ENCODE assay signal across 22 mouse cellular contexts in genomic region chr14:62755095-62755640, GRCm38 (mm10). TPM values are rescaled to one million over a fixed set of nuclear protein-coding genes. Genes with fewer than 3 reads are reported as not detected.
DNase-seq lines count a peak whose midpoint lies in the region; ATAC-seq and TF ChIP-seq lines count a peak whose summit lies in the region.
"Had no signal": no experiment of that assay in that cellular context is flagged by ENCODE, and none has a peak within 500 bp of the region (broad histone marks: within the 10 kb centered on the region; RNA-seq: fewer than 3 reads in every experiment).

No protein-coding gene starts in this region.

- no peak for TF ChIP-seq CTCF in liver, embryonic 14.5 days (IDR thresholded peaks at IDR 0.05; ENCODE audit: low read depth)
- no peak for TF ChIP-seq CTCF in cerebellum, adult 2 months (IDR thresholded peaks at IDR 0.05; ENCODE audit: borderline replicate concordance, insufficient read depth, low read depth, low read length)

- peak overlapping the region; percentile 55; the same call in 1 of the 2 replicates for H3K27ac ChIP-seq in liver, embryonic 11.5 days (ENCODE audit: low read depth, low read length)
- H3K27ac ChIP-seq in liver, embryonic 14.5 days = peak overlapping the region; percentile 53
- H3K27ac ChIP-seq in cerebellum, adult 2 months (ENCODE audit: insufficient read depth, low read length) = no peak overlapping the region
- H3K27ac ChIP-seq in embryonic facial prominence, embryonic 10.5 days (replicated peaks) = no peak overlapping the region
- H3K27ac ChIP-seq: embryonic facial prominence, embryonic 12.5 days; forebrain, embryonic 15.5 days; heart, embryonic 10.5 days; hindbrain, embryonic 12.5 days had no signal

- no peaks in the 10 kb centered on the region for H3K27me3 ChIP-seq in liver, embryonic 11.5 days (replicated peaks; ENCODE audit: control insufficient read depth, insufficient read depth, low read length)
- H3K27me3 ChIP-seq in liver, embryonic 14.5 days (ENCODE audit: control insufficient read depth, insufficient read depth, low read length) = no peaks in the 10 kb centered on the region
- H3K27me3 ChIP-seq in cerebellum, adult 2 months (ENCODE audit: control insufficient read depth, insufficient read depth, low read length) = no peaks in the 10 kb centered on the region
- H3K27me3 ChIP-seq in embryonic facial prominence, embryonic 10.5 days (replicated peaks; ENCODE audit: low read depth, poor library complexity, severe bottlenecking) = no peaks in the 10 kb centered on the region
- H3K27me3 ChIP-seq: embryonic facial prominence, embryonic 12.5 days; forebrain, embryonic 15.5 days; hindbrain, embryonic 12.5 days had no signal

- no peak overlapping the region for H3K9ac ChIP-seq in liver, embryonic 11.5 days (ENCODE audit: low read depth, low read length)
- H3K9ac ChIP-seq in liver, embryonic 14.5 days (replicated peaks) = no peak overlapping the region; the same call in 1 of the 2 replicates
- H3K9ac ChIP-seq: embryonic facial prominence, embryonic 12.5 days; forebrain, embryonic 15.5 days; hindbrain, embryonic 12.5 days had no signal

- no peak for ATAC-seq in liver, embryonic 11.5 days (replicated peaks; ENCODE audit: low FRiP score)
- ATAC-seq in liver, embryonic 14.5 days (ENCODE audit: insufficient read depth) = no peak
- ATAC-seq: forebrain, embryonic 15.5 days; hindbrain, embryonic 16.5 days; inflammation-experienced regulatory T-cells, adult 6 months had no signal

- H3K4me3 ChIP-seq in liver, embryonic 11.5 days (ENCODE audit: low read depth, low read length) = no peak overlapping the region
- no peak overlapping the region for H3K4me3 ChIP-seq in liver, embryonic 14.5 days (ENCODE audit: insufficient read depth in 1 of 2, low read depth in 2 of 2, low read length in 2 of 2)
- no peak overlapping the region for H3K4me3 ChIP-seq in cerebellum, adult 2 months (replicated peaks; ENCODE audit: insufficient read depth, low read depth, low read length)
- no peak overlapping the region for H3K4me3 ChIP-seq in embryonic facial prominence, embryonic 10.5 days
- H3K4me3 ChIP-seq: embryonic facial prominence, embryonic 12.5 days; forebrain, embryonic 15.5 days; heart, embryonic 10.5 days; hindbrain, embryonic 12.5 days had no signal

- peaks cover 6% of the 10 kb centered on the region; the same call in 1 of the 2 replicates for H3K36me3 ChIP-seq in liver, embryonic 11.5 days (ENCODE audit: control insufficient read depth, insufficient read depth, low read length)
- H3K36me3 ChIP-seq in liver, embryonic 14.5 days (replicated peaks; ENCODE audit: control insufficient read depth, insufficient read depth, low read depth) = peaks cover 19% of the 10 kb centered on the region
- H3K36me3 ChIP-seq in embryonic facial prominence, embryonic 10.5 days (replicated peaks) = peaks cover 68% of the 10 kb centered on the region

- DNase-seq in liver, embryonic 11.5 days (ENCODE audit: low spot score) = no peak
- DNase-seq in liver (no peak), MEL-GATA-1-ER (ENCODE audit: extremely low read depth, low read depth) (peak; percentile 37)
- DNase-seq in liver, embryonic 14.5 days (ENCODE audit: low read depth in 3 of 3, low spot score in 3 of 3) = no peak
- DNase-seq in T-cell, adult 2 months (ENCODE audit: low spot score) = no peak
- no peak for DNase-seq in cerebellum, adult 2 months
- DNase-seq in embryonic facial prominence, embryonic 10.5 days (ENCODE audit: low spot score) = no peak
- DNase-seq: adrenal gland, postnatal 14 days; cerebellum, adult 8-10 months; cerebellum, postnatal 14 days; embryo, embryonic 11 days; gastrocnemius, postnatal 10 days; heart, adult 18-20 months; heart, postnatal 10 days; heart, postnatal 4 days had no signal

- peak overlapping the region; percentile 5; the same call in 1 of the 2 replicates for H3K4me2 ChIP-seq in liver, embryonic 11.5 days
- peak overlapping the region; percentile 41 for H3K4me2 ChIP-seq in liver, embryonic 14.5 days (ENCODE audit: low read depth)
- H3K4me2 ChIP-seq: embryonic facial prominence, embryonic 12.5 days; forebrain, embryonic 15.5 days; hindbrain, embryonic 12.5 days had no signal

- 0 out of 2 replicates have a peak, but pooled peaks have one; percentile 7 for TF ChIP-seq EP300 in liver, embryonic 14.5 days (IDR thresholded peaks at IDR 0.05; ENCODE audit: low read depth)

- H3K4me1 ChIP-seq in liver, embryonic 11.5 days (replicated peaks; ENCODE audit: control insufficient read depth, insufficient read depth, low read length) = peaks cover 13% of the 10 kb centered on the region
- peaks cover 22 to 28% of the 10 kb centered on the region in 2 experiments for H3K4me1 ChIP-seq in liver, embryonic 14.5 days (replicated peaks; ENCODE audit: control insufficient read depth in 2 of 2, insufficient read depth in 2 of 2, low read length in 1 of 2)
- peaks cover 3% of the 10 kb centered on the region; the same call in 1 of the 2 replicates for H3K4me1 ChIP-seq in cerebellum, adult 2 months (ENCODE audit: control insufficient read depth, insufficient read depth, low read length)
- peaks cover 6% of the 10 kb centered on the region; the same call in 1 of the 2 replicates for H3K4me1 ChIP-seq in embryonic facial prominence, embryonic 10.5 days
- H3K4me1 ChIP-seq: embryonic facial prominence, embryonic 12.5 days had no signal

- 80% methylated on average over 1 of the region's 1 CpGs for WGBS in liver, embryonic 11.5 days
- WGBS in liver, embryonic 14.5 days (ENCODE audit: insufficient replicate concordance) = 50% methylated on average over 1 of the region's 1 CpGs
- WGBS in cerebellum, adult 2 months = 93% methylated on average over 1 of the region's 1 CpGs
- WGBS in embryonic facial prominence, embryonic 10.5 days = 91% methylated on average over 1 of the region's 1 CpGs

- TF ChIP-seq POLR2A in cerebellum, adult 2 months (IDR thresholded peaks at IDR 0.05; ENCODE audit: borderline replicate concordance, insufficient read depth, low read length) = no peak

- H3K9me3 ChIP-seq in liver, embryonic 11.5 days (ENCODE audit: control insufficient read depth, low read length) = no peaks in the 10 kb centered on the region
- H3K9me3 ChIP-seq in liver, embryonic 14.5 days (ENCODE audit: control insufficient read depth, low read length) = no peaks in the 10 kb centered on the region
- no peaks in the 10 kb centered on the region for H3K9me3 ChIP-seq in embryonic facial prominence, embryonic 10.5 days
- H3K9me3 ChIP-seq: embryonic facial prominence, embryonic 12.5 days; forebrain, embryonic 15.5 days; G1E; heart, embryonic 10.5 days; hindbrain, embryonic 12.5 days had no signal

RNA-seq across cellular contexts. Expression of gene Ints6, which starts 5.8 kb away (rescaled TPM):
- 30.1 and 32.2 TPM in 2 replicates for polyA plus RNA-seq in liver, embryonic 11.5 days (2014; fragmentation: Nextera tagmentation; extraction: Ambion mirVana)
- polyA plus RNA-seq in liver, embryonic 14.5 days (2012; rRNA removed) = 4.8 and 8.1 TPM in 2 replicates
- polyA plus RNA-seq in liver, embryonic 14.5 days (2014; fragmentation: Nextera tagmentation; extraction: Ambion mirVana) = 15.1 and 15.3 TPM in 2 replicates
- polyA plus RNA-seq in cerebellum, adult 2 months (2012; rRNA removed) = 13.1 and 15.1 TPM in 2 replicates
- polyA plus RNA-seq in embryonic facial prominence, embryonic 10.5 days (2016; fragmentation: Nextera tagmentation; extraction: Ambion mirVana) = 19.9 and 20.5 TPM in 2 replicates

Comparison
In these comparisons a context has a peak if more than half of its experiments do, and no peak if none do; other contexts are left out.
1. H3K27ac ChIP-seq: peak in liver, embryonic 11.5 days (single experiment) and liver, embryonic 14.5 days (single experiment); none in cerebellum, adult 2 months (single experiment) and embryonic facial prominence, embryonic 10.5 days (single experiment).